Mouse (Mus musculus): ENCODE measurements around the gene Stat5a.

The Stat5a gene

DNA sequence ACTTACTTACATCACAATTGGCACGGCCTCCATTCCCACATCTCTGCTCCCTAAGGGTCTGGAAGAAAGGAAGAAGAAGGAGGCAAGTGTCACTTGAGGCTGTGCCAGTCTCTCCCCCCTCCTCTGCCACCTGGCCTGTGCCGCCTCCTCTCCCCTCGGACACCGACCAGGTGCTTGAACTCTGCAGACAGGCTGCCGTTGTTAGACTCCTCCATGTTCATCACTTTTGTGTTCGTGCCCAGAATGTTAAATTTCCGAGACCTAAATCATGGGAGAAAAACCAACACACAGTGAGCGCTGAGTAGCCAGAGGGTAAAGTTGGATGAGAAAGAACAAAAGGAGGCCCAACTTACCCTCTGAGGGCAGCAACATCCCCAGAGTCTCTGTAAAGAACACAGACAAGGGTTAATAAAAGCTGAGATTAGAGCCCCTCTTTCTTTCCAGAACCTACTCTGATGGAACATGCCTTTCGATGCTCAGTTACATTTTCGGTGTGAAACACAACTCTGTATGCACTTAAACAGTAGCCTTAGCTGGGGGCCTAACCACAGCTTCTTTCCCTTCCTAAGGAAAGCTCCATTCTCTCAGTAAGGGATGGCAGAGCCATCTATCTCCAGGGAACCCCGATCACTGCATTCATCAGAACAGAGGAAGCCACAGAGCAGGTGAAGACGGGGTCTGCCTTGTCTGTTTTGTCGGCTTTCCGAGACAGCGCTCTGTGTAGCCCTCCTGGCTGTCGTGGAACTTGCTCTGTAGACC is 39.5 kb downstream of the Stat5a start:
- no peak for DNase-seq

DNA sequence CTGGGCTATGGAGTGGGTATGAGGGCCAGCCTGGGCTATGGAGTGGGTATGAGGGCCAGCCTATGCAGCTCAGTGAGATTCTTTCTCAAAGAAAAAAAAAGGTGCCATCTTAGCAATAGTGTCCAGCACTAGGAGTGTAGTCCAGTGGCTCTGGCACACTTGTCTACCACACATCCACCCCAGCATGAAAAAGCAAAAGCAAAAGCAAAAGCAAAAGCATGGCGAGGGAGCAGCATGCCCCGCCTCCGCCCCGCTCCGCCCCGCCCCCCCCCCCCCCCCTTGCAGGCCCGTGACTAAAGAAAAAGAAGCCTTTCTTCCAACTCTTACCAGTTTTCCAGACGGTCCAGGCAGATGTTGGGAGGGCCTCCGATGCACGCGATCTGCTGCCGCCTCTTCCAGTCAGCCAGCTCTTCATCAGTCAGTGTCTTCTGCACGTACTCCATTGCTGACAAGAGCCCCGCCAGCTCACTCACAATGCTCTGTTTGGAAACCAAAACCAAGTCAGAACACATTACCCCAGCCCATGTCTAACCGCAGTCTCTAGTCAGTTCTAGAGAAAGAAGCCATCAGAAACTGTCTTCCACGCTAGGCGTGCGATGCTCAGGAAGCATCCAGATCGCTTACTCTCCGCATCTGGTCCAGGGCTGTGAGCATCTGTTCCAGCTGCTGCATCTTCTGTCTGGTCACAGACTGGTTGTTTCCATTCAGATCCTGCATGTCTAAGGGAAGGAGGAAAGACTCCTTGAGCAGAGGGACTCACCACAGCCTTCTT is 45.6 kb downstream of the Stat5a start:
- DNase-seq, result no peak

DNA sequence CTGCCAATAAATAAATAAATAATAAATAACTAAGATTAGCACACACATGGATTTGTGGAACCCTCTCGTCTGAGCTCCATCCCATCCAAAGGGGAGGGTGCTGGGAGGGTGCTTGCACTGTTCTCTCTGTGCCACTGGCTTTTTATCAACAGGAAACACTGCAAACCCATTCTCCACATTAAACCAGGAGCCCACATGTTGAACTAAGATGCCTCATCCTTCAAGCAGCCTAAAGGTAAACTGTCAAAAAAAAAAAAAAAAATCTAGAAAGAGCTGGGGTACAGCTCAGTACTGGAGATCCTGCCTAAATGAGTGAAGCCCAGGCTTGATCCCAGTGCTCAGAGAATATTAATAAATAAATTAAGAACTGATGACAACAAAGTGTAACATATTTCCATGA is 46.8 kb downstream of the Stat5a start:
- DNase-seq, result no peak

DNA sequence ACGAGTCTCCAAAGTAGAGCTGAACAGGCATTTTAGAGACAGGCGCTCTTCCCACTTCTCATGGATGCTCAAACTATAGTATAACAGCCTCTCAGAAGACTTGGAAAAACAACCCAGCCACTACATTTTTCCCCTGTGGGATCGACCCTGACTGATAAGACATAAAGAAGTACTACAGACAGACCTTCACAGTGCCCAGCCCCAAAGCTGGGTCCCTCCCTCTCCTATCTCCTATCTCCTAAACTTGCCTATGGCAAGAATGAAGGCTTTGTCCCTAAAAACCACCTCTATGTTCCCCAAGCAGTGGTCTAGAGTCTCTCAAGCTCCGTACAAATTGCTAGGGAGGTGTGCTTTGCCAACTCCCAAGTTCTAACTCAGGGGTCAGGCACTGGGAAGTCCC is 47.7 kb downstream of the Stat5a start:
- DNase-seq, result no peak

DNA sequence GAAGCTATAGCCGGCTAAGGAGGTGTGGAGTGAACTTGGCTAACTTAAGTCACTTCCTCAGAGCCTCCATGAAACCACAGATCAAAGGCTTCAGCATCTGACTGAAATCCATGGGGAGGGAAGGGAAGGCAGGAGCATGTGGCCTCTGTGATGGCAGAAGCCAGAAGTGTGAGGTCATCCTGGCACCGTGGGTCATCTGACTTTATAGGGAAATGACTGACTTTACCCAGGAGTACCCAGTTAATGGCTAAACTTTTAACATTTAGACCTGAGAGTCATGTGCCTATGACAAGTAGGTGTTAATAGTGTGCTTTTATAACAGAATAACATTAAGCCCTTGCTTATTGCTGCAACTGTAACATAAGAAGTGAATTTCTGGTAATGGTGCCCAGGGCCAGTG is 49.0 kb downstream of the Stat5a start:
- no peak for DNase-seq

DNA sequence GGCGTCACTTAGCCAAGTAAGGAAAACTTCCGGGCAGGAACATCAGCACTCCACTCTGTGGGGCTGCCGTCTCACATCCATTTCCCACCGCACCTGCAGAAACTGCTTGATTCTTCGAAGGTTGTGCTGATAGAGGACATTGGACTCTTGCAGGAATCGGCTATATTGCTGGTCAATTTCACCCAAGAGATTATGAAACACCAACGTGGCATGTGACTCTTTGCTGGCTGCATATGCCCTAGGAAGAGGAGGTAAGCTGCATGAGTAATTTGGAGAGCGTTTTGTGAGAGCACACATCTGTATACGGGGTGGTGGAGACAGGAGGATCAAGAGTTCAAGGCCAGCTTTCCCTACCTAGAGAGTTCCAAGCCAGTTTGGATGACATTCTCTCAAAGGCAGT is 49.4 kb downstream of the Stat5a start:
- no peak for DNase-seq

DNA sequence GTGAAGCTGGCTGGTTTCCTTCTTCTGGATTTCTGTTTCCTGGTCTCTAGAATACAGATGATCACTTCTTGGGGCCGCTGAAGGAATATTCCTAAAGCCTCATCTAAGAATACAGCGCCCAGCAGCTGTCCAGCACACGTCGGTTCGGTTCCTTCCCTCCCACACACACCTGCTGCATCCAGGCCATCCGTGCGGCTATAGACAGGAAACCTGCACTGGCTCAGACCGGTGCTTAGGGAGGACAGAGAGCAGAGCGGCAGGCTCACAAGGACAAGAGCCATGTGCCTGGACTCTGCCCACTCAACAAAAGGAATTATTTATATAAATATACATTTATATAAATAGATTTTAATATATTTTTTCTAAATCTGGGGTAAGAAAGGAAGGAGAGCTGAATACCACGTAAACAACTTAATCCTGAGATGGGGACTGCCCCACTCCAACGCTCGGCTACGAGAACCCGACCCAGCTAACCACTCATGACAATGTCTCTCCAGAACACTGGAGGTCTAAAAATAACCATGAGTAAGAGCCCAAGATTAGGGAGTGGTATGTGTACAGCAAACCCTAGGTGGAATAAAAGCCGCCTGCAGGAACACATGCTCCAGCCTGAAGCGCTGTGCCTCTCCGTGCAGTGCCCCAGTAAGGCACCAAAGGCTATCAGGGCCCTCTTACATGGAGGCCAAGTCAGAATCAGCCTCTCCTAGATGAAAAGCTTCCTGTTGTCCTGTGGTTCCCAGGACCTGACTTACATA is 53.4 kb downstream of the Stat5a start:
- no peak for DNase-seq

DNA sequence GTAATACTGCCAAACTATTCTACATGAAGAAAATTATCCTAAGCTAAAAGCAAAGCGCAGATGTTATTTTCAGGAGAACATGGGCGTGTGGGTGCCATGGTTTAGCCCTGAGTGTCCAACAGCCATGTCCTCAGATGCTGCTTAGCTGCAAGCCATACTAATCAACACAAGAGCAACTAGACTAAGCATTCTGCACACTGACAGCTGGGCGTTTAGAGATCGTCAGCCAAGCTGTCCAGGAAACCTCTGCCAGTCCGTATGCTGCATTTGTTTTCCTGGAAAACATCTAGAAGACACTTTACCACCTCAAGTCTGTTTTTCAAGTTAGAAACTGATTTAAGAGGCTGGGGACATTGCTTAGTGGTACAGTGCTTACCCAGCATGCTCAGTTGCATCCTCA is 55.3 kb downstream of the Stat5a start:
- no peak for DNase-seq

DNA sequence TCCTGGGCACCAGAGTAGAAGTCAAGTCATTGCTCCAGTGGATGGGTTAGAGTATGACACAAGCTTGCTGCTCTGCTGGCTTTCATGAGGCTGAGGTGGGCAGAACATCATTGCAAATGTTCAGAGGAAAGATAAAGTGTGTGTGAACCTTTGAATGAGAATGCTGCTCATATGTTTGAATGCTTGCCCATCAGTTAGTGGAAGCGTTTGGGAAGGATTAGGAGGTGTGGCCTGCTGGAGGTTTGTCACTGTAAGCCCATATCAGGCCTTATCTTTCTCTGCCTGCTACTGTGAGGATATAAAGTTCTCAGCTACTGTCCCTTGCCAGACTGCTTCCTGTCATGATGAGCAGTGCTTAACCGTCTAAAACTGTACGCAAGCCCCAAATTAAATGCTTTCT is 55.9 kb downstream of the Stat5a start:
- DNase-seq, result no peak

DNA sequence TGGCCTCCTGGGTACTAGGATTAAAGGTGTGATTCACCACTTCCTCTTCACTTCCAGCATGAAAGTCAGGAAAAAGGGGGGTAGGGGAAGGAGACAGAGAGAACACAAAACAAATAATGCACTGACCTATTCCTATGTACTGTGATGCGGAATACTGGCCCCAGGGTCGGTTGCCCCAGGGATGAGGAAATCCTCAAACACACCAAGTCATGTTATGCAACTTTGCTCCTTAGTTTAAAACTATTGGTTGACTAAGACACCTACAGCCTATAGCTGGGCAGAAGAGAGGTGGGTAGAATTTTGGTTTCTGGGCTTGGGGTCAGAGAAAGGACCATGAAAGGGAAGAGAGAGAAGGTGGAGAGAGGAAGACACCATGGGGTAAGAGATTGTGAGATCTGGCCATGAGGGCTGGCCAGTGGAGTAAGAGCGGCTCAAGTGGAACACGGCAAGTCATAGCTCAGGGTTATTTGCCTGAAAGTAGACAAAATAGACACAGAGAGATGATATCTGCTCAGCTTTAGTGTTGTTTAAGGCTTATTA is 57.4 kb downstream of the Stat5a start:
- DNase-seq, result no peak

DNA sequence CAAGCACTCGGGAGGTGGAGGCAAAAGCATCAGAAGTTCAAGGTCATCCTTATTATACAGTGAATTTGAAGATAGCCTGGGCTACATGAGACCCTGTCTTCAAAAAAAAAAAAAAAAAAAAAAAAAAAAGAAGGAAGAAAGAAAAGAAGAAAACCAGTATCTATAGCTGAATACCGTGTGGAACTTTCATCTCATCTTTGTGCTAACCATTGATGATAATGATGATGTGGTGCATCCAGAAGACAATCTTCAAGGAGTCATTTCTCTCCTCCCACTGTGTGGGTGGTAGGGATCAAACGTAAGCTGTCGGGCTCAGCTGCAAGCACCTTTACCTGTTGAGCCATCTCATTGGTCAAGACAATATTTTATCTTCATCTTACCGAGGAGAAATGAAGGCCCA is 58.9 kb downstream of the Stat5a start:
- DNase-seq, result no peak

DNA sequence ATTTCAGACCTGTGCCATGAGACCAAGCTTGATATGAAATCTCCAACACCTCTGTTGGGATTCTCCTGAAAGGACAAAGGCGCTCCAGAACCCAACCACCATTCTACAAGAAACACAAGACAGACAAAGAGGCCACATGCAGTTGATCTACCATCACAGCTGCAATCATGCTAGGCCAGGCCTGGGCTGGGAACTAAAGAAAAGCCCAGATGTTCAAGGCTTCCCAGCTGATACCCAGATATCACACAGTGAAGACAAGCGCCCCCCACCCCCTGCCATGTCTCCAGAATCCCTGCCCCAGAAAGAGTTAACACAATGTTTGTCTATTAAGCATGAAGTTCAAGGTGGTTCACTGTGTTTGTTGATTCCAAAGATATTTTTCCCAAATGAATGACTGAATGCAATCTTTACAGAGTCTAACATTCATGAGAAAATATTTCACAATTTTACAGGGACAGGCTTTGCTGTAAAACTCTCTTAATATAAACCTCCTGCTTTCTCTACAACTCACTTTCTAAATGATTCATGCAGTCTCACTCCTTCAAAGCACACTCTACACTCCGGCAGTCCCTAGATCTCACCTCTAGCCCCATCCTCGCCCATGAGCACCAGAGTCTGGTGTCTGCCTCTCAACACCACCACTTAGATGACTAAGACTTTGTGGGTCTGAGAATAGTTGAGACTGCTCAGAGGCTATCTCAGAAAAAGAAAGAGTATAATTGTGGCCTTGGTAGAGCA is 61.9 kb downstream of the Stat5a start:
- DNase-seq, result no peak

DNA sequence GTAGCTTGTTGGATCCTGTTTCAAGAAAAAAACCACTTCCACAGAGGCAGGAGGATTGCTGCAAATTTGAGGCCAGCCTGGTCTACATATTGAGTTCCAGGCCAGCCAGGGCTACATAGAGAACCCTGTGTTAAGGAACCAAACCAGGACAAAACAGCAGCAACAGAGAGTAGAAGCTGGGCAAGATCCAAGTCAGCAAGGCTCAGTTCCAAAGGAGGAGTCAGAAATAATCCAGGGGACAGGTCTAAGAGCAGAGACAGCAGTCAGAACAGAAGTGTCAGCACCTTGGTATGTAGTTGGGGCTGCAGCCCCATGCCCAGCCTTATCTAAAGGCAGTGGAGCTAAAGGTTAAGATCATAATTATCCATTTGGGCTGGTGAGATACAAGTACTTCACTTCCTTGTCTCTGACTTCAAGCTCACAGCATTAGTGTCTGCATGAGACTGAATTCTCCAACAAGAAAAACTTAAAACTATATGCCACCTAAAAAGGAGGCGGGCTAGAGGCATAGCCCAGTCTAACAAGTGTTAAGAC is 65.3 kb downstream of the Stat5a start:
- no peak for DNase-seq

DNA sequence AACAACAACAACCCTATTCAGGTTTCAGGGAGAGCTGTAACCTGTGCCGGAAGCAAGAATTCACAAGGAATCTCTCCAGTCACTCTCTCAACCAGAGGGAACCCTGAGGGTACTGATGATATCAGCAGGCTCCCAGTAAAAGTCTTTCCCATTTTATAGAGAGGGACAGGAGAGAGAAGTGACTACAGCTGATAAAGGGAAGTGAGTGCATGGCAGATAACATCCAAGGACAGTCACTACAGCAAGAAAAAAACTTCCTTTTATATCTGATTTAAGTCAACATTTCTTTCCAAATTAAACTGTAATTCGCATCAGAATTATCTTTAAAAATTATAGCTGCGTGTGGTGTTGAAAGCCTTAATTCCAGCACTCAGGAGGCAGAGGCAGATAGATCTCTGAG is 68.2 kb downstream of the Stat5a start:
- no peak for DNase-seq

DNA sequence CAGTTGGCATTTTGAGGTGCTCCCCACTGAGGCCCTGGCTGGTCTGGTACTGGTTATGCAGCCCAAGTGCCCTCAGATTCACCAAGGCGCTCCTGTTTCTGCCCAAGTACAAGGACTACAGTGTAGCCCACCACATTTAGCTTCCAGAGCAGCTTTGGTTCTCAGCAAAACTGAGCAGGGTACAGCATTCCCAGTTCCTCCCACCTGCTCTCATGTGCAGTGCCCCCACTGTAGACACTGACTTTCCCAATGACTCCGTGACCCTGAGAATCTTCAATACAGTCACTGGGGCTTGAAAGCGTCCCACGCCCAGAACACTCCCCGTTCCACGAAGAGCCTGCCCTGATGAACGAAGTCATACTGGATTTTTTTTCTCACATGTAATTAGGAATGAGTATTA is 71.5 kb downstream of the Stat5a start:
- DNase-seq, result no peak

DNA sequence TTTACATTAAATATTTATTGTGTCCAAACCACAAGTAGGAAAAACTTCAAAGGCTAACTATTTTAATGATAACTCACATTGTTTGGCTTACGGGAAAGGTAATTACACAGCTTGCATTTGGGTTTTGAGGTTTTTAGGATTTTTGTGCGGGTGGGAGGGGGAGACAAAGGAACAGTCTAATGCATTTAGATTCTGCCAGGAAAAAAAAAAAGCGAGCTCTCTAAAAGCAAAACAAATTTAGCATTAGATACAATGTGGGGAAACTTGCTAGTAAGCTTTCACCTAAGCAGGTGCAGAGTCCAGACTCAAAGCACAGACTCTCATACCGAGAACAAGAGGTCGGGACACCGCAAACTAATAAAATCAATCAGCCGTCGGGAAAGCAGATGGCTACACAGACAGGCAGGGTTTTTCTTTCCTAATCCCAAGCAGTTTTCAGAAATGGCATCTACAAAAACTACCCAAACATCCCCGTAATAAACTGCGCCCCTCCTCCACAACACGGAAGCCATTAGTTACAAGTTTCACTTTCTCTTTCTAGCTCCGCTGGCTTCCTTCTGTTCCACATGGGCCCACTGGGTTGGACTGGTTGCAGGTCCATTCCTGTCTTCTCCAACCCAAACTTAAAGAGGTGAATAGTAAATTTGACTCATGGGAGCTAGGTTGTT is 72.2 kb downstream of the Stat5a start:
- DNase-seq, result no peak
